Mouse (Mus musculus): ENCODE data around the gene Ssc5d. TPM values are rescaled to one million over a fixed set of nuclear protein-coding genes. Genes with fewer than 3 reads are reported as not detected.
"Not testable (repeated sequence)": the region's sequence is repeated elsewhere in the genome, so short reads cannot be mapped to it uniquely, and the experiment has no call there.

The Ssc5d gene
- 1.5 and 2.0 TPM in 2 replicates for polyA plus RNA-seq (2015; fragmentation: Nextera tagmentation; extraction: Ambion mirVana)

- Histone ChIP-seq H3K4me3 (no peak within 1 kb of the TSS), H3K4me2 (peak within 1 kb of the TSS; percentile 88), H3K36me3 (peaks cover 5% of the 10 kb centered on the region), H3K27me3 (replicated peaks) (peaks cover 4% of the 10 kb centered on the region; the same call in 1 of the 2 replicates), H3K4me1 (peaks cover 64% of the 10 kb centered on the region), H3K9ac (peak within 1 kb of the TSS; percentile 80; the same call in 1 of the 2 replicates), H3K9me3 (no peaks in the 10 kb centered on the region), H3K27ac (replicated peaks) (peak within 1 kb of the TSS; percentile 88)
- WGBS: 10% methylated on average over 6 of the region's 6 CpGs
- ATAC-seq (ENCODE audit: extremely low read depth, insufficient number of reproducible peaks, low FRiP score, low TSS enrichment): peak; percentile 4; the same call in 1 of the 2 replicates
Measured at GRCm38 (mm10) chr7:4925441-4926381, at the start of gene Ssc5d. Gene Ssc5d (plus strand): TSS chr7:4925785.

GRCm38 (mm10) chr7:4876753-4877221 lies 48.8 kb upstream of the Ssc5d start, which contains the start of gene Isoc2a:
Gene Isoc2a (plus strand): TSS chr7:4877153.
- WGBS: under 1% methylated on average over 22 of the region's 22 CpGs
- peak within 1 kb of the TSS; percentile 94 for H3K4me2 ChIP-seq
- H3K27ac ChIP-seq (replicated peaks): peak within 1 kb of the TSS; percentile 53; the same call in 1 of the 2 replicates
- peak within 1 kb of the TSS; percentile 69 for H3K4me3 ChIP-seq
- ATAC-seq (ENCODE audit: extremely low read depth, insufficient number of reproducible peaks, low FRiP score, low TSS enrichment): peak; percentile 98
- peak within 1 kb of the TSS; percentile 82 for H3K9ac ChIP-seq
- peaks cover 17% of the 10 kb centered on the region for H3K4me1 ChIP-seq
- peaks cover under 1% of the 10 kb centered on the region; the same call in 1 of the 2 replicates for H3K36me3 ChIP-seq
- 0 out of 2 replicates have a peak, but pooled peaks cover under 1% of the 10 kb centered on the region for H3K9me3 ChIP-seq
- no peaks in the 10 kb centered on the region for H3K27me3 ChIP-seq (replicated peaks)

DNA sequence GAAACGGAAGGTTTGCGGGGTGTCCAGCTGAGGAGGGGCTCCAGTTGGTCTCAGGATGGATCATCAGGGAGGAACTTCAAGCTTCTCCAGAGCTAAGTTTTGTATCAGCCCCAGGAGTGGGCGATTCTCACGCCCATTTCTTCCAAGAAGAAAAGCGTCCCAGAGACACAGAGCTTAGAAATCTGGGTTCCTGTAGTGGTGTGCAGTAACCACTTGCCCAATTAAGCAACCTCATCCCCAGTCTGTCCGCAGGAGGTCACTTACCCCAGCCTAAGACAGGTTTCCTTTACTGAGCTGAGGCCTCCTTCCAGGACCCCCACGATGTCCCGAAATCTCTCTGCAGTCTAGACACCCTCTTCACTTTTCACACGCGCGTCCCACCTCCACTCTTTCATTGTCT lies 48.4 kb upstream of the Ssc5d start:
- H3K36me3 ChIP-seq: peaks cover 5% of the 10 kb centered on the region; the same call in 1 of the 2 replicates
- WGBS: 7% methylated on average over 11 of the region's 11 CpGs
- no peaks in the 10 kb centered on the region for H3K27me3 ChIP-seq (replicated peaks)
- peak overlapping the region; percentile 82 for H3K9ac ChIP-seq
- peak overlapping the region; percentile 69 for H3K4me3 ChIP-seq
- H3K27ac ChIP-seq (replicated peaks): peak overlapping the region; percentile 53; the same call in 1 of the 2 replicates
- H3K9me3 ChIP-seq: peaks cover 4% of the 10 kb centered on the region; the same call in 1 of the 2 replicates
- H3K4me2 ChIP-seq: peak overlapping the region; percentile 94
- no peak for ATAC-seq (ENCODE audit: extremely low read depth, insufficient number of reproducible peaks, low FRiP score, low TSS enrichment)
- peaks cover 17% of the 10 kb centered on the region for H3K4me1 ChIP-seq

DNA sequence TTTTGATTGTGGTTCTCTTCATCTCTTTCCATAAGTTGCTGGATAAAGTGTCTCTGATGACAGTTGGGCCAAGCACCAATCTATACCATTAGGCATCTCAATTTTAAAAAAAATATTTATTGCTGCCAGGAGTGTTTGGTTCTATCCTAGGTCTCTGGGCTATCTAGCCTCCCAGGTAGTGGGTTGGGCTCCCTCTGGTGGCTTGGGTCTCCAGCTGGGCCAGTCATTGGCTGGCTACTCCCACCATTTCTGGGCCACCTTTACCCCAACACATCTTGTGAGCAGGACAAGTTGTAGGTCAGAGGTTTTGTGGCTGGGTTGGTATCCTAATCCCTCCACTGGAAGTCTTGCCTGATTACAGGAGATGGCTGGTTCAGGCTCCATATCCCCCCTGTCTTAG lies 47.4 kb upstream of the Ssc5d start:
- peaks cover 17% of the 10 kb centered on the region for H3K4me1 ChIP-seq
- H3K27me3 ChIP-seq (replicated peaks): no peaks in the 10 kb centered on the region
- H3K4me2 ChIP-seq: no peak overlapping the region; the same call in 1 of the 2 replicates
- peaks cover 6% of the 10 kb centered on the region; the same call in 1 of the 2 replicates for H3K36me3 ChIP-seq
- no peak overlapping the region for H3K27ac ChIP-seq (replicated peaks)
- H3K4me3 ChIP-seq: no peak overlapping the region
- H3K9ac ChIP-seq: no peak overlapping the region
- peaks cover 8% of the 10 kb centered on the region; the same call in 1 of the 2 replicates for H3K9me3 ChIP-seq
- no peak for ATAC-seq (ENCODE audit: extremely low read depth, insufficient number of reproducible peaks, low FRiP score, low TSS enrichment)

- not testable (repeated sequence) for H3K27ac ChIP-seq (replicated peaks); H3K4me2 ChIP-seq; H3K4me3 ChIP-seq; H3K27me3 ChIP-seq (replicated peaks); H3K9me3 ChIP-seq; H3K9ac ChIP-seq; ATAC-seq (ENCODE audit: extremely low read depth, insufficient number of reproducible peaks, low FRiP score, low TSS enrichment); H3K36me3 ChIP-seq
- peaks cover 17% of the 10 kb centered on the region for H3K4me1 ChIP-seq
- 74% methylated on average over 1 of the region's 1 CpGs for whole genome bisulfite sequencing
Measured at GRCm38 (mm10) chr7:4879036-4879435, 46.5 kb upstream of the Ssc5d start.

DNA sequence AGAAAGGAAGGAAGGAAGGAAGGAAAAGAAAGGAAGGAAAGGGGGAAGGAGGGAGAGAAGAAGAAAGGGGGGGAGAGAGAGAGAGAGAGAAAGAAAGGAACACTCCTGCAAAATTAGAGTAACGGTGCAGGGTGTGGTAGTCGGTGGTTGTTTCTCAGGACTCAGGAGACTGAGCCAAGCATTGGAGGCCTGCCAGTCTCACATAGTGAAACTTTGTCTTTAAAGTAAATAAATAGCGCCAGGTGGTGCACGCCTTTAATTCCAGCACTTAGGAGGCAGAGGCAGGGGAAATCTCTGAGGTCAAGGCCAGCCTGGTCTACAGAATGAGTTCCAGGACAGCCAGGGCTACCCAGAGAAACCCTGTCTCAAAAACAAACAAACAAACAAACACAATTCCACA lies 38.9 kb upstream of the Ssc5d start:
- no peak overlapping the region for H3K27ac ChIP-seq (replicated peaks)
- H3K36me3 ChIP-seq: peaks cover 6% of the 10 kb centered on the region
- 64% methylated on average over 4 of the region's 4 CpGs for WGBS
- no peak overlapping the region for H3K4me3 ChIP-seq
- no peaks in the 10 kb centered on the region for H3K27me3 ChIP-seq (replicated peaks)
- no peak for ATAC-seq (ENCODE audit: extremely low read depth, insufficient number of reproducible peaks, low FRiP score, low TSS enrichment)
- H3K4me1 ChIP-seq: no peaks in the 10 kb centered on the region
- H3K9ac ChIP-seq: no peak overlapping the region
- H3K4me2 ChIP-seq: no peak overlapping the region
- peaks cover 8% of the 10 kb centered on the region; the same call in 1 of the 2 replicates for H3K9me3 ChIP-seq

- H3K36me3 ChIP-seq: peaks cover 4% of the 10 kb centered on the region; the same call in 1 of the 2 replicates
- H3K4me2 ChIP-seq: no peak overlapping the region
- no peaks in the 10 kb centered on the region for H3K9me3 ChIP-seq
- no peak overlapping the region for H3K27ac ChIP-seq (replicated peaks)
- 46% methylated on average over 11 of the region's 11 CpGs for WGBS
- H3K9ac ChIP-seq: no peak overlapping the region
- H3K4me3 ChIP-seq: no peak overlapping the region
- ATAC-seq (ENCODE audit: extremely low read depth, insufficient number of reproducible peaks, low FRiP score, low TSS enrichment): no peak
- peaks cover 5% of the 10 kb centered on the region; the same call in 1 of the 2 replicates for H3K27me3 ChIP-seq (replicated peaks)
- H3K4me1 ChIP-seq: peaks cover 11% of the 10 kb centered on the region
Measured at GRCm38 (mm10) chr7:4895186-4895585, 30.4 kb upstream of the Ssc5d start.

DNA sequence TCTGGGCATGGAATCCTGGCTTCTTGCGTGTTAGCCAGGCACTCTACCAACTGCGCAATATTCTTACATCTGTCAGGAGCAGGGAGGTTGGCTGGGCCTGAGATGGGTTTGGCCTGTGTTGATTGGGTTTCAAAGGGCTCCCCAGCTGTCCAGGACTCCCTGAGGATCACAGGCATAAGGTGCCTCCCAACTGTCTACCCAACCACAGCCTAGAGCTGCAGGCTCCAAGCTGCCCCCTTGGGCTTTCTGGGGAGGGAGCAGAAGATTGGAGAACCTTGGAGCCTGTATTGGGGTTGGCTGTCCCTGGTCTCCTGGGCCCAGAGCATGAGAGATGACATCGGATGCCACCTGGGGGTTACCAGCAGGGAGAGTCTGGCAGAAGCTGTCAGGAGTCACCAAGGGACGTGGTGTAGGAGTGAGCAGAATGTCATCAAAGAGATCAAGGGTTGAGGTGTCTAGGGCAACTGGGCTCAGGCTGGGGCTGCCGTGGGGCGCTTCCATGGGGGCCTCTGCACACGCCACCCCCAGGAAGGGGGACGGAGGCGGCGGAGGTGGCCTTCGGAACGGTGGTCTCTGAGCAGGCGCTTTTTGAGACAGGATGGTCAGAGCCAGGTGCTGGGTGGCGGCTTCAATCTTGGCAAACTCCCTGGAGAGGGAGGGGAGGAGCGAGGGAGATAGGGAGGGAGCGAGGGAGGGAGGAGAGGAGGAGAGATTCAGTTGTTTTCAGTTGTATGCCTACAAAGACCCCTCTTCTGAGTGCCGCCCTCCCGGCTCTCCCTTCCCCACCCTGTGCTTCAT lies 26.5 kb upstream of the Ssc5d start:
- peaks cover 18% of the 10 kb centered on the region for H3K4me1 ChIP-seq
- WGBS: 16% methylated on average over 18 of the region's 18 CpGs
- no peaks in the 10 kb centered on the region for H3K36me3 ChIP-seq
- H3K9ac ChIP-seq: peak overlapping the region; percentile 77
- H3K4me3 ChIP-seq: peak overlapping the region; percentile 49
- H3K4me2 ChIP-seq: peak overlapping the region; percentile 71
- no peak overlapping the region for H3K27ac ChIP-seq (replicated peaks)
- peaks cover 5% of the 10 kb centered on the region; the same call in 1 of the 2 replicates for H3K27me3 ChIP-seq (replicated peaks)
- peak; percentile 19; the same call in 1 of the 2 replicates for ATAC-seq (ENCODE audit: extremely low read depth, insufficient number of reproducible peaks, low FRiP score, low TSS enrichment)
- peaks cover 4% of the 10 kb centered on the region; the same call in 1 of the 2 replicates for H3K9me3 ChIP-seq

DNA sequence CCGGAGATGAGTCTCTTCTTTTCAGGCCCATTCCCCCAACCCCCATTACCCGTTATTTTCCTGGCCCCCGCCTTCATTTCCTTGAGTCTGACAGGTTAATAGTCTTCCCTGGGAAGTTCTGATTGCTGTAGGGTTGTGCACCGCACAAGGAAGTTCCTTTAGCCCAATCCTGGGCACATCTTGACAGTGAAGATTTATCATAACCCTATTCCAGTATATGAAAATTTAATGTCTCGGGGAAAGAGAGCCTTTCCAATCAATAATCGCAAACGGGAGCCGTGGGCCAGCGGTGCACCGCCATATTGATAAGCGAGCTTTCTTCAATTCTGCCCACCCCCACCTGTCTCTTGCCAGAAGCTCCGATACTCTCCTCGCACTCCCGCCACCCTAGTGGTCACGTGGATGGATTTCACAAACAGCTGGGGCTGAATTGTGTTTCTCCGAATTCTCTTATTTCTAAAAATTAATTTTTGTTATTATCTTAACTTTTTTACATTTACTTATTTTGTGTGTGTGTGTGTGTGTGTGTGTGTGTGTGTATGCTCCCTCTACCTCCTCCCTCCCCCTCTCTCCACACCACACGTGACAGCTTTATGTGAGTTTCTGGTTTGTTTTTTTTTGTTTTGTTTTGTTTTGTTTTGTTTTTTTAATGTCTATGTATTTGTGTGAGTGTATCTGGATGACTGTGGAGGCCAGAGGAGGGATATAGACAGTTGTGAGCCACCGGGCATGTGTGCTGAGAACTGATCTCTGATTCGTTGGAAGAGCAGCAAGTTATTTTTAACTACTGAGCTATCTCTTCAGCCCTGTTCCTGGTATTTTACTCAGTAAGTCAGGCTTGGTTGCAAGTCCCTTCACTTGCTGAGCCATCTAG lies 25.7 kb upstream of the Ssc5d start:
- Histone ChIP-seq H3K36me3 (no peaks in the 10 kb centered on the region), H3K27ac (replicated peaks) (peak overlapping the region; percentile 87), H3K4me1 (peaks cover 18% of the 10 kb centered on the region), H3K4me2 (peak overlapping the region; percentile 71), H3K4me3 (peak overlapping the region; percentile 49), H3K9me3 (peaks cover 4% of the 10 kb centered on the region; the same call in 1 of the 2 replicates), H3K9ac (peak overlapping the region; percentile 77), H3K27me3 (replicated peaks) (peaks cover 5% of the 10 kb centered on the region; the same call in 1 of the 2 replicates)
- WGBS: 4% methylated on average over 19 of the region's 19 CpGs
- peak; percentile 17; the same call in 1 of the 2 replicates for ATAC-seq (ENCODE audit: extremely low read depth, insufficient number of reproducible peaks, low FRiP score, low TSS enrichment)

- no peak for ATAC-seq (ENCODE audit: extremely low read depth, insufficient number of reproducible peaks, low FRiP score, low TSS enrichment)
- Histone ChIP-seq H3K4me3 (peak overlapping the region; percentile 49), H3K9ac (peak overlapping the region; percentile 77), H3K27ac (replicated peaks) (peak overlapping the region; percentile 87), H3K4me1 (peaks cover 18% of the 10 kb centered on the region), H3K9me3 (peaks cover 4% of the 10 kb centered on the region; the same call in 1 of the 2 replicates), H3K27me3 (replicated peaks) (peaks cover 5% of the 10 kb centered on the region; the same call in 1 of the 2 replicates), H3K4me2 (peak overlapping the region; percentile 71), H3K36me3 (no peaks in the 10 kb centered on the region)
- WGBS: 17% methylated on average over 10 of the region's 11 CpGs
Measured at GRCm38 (mm10) chr7:4900523-4900851, 25.1 kb upstream of the Ssc5d start.
